Mouse (Mus musculus): ENCODE data around the gene Tmem200b. TPM values are rescaled to one million over a fixed set of nuclear protein-coding genes. Genes with fewer than 3 reads are reported as not detected.

The Tmem200b gene
- polyA plus RNA-seq (2017; shearing (Covaris generic)): not detected

GRCm38 (mm10) chr4:131921461-131922346 lies at the start of gene Tmem200b:
Tmem200b (plus strand) TSS chr4:131921771.

DNA sequence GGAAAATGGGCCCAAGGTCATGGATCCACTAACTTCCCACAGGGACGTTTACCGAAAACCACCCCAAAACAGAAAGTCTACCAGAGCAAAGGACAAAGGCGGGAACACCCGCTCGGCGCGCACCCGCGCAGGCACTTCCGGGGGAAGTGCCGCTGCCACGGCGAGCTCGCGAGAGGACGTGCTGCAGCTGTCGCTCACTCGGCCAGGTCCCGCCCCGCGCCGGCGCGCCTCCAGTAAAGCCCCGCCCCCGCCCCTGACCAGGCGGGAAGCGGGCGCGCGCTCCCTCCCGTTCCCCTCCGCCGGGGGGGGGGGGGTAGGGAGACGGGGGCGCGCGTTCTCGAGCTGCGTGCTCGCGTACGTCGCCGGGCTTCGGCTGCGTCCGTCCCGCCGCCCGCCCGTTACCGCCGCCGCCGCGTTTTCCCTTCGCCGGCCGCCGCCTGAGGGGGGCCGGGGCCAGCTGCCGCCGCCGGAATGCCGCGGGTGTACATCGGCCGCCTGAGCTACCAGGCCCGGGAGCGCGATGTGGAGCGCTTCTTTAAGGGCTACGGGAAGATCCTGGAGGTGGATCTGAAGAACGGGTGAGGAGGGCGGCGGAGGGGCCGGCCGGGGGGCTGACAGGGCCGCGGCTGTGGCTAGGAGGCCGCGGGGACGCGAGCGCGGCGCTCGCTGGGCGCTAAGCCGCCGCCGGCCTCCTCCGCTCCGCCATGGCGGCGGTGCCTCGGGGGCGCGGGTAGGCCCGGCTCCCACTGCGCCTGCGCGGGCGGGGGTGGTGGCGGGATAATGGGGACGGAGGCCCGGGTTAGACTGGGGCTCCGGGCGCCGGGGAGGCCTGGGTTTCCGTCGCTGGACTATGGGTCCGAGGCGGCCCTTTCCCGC lies 48.0 kb upstream of the Tmem200b start, which contains the start of gene Srsf4:
Gene Srsf4, plus strand, starts transcription at position 325 of the 876 bp plus-strand sequence.

Other genes with a start within 250 kb of the Tmem200b start
- 0.19 TPM for gene Ptpru, start 83.5 kb upstream of the Tmem200b start, polyA plus RNA-seq (2017; shearing (Covaris generic))
- 24.0 TPM for gene Mecr, start 78.3 kb upstream of the Tmem200b start, polyA plus RNA-seq (2017; shearing (Covaris generic))
- gene Srsf4, start 48.2 kb upstream of the Tmem200b start, polyA plus RNA-seq (2017; shearing (Covaris generic)): 127 TPM
- 0.39 TPM for gene Gm10300, start 152.9 kb downstream of the Tmem200b start, polyA plus RNA-seq (2017; shearing (Covaris generic))
- 205 TPM for gene Epb41, start 153.6 kb downstream of the Tmem200b start, polyA plus RNA-seq (2017; shearing (Covaris generic))
- not detected for gene Oprd1, start 222.7 kb downstream of the Tmem200b start, polyA plus RNA-seq (2017; shearing (Covaris generic))

All from effector memory CD4-positive, alpha-beta T cell, adult 5 months (primary cell).